Mouse (Mus musculus) testis, postnatal 10 days (tissue): Measurements from ENCODE around the gene Fkbp8.

Experiments used
- DNase-seq: peaks from one replicate; pipeline ENCODE4 v3.0.0; 2021; ENCODE audit warnings: low spot score

The Fkbp8 gene

DNA sequence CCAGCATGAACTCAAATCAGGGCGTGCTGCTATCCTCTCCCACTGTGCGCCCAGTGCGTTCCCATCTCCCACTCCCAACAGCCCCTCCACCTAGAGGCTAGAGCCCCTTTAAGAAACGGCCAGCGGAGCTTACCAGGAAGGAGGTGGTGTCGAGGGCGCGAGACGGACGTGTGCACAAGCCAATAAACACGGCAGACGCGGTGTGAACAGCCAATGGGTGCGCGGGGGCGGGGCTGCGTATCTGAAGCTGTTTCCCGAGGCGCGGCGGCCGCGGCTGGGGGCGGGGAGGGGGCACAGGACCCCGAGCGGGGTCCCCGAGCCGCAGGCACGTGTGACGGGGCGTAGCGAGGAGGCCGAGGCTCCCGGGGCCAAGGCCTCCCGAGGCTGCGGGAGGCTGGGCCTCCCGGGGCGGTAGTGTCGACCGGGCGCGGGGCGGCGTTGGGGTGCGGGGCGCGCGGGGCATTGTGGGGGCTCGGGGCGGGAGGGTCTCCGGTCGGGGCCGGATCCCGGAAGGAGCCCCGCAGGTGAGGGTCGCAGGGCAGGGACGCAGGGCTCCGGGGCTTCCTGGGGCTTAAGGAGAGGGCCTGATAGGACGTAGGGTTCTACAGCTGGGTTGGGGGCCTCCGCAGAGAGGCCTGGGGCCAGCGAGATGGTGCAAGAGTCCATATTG lies at the start of gene Fkbp8, which contains the start of gene Kxd1:
Gene Fkbp8, plus strand, starts transcription at position 213 of the 670 bp plus-strand sequence.
Gene Kxd1, minus strand, starts transcription at position 445 of the 670 bp plus-strand sequence.
- DNase-seq = peak; percentile 99

DNA sequence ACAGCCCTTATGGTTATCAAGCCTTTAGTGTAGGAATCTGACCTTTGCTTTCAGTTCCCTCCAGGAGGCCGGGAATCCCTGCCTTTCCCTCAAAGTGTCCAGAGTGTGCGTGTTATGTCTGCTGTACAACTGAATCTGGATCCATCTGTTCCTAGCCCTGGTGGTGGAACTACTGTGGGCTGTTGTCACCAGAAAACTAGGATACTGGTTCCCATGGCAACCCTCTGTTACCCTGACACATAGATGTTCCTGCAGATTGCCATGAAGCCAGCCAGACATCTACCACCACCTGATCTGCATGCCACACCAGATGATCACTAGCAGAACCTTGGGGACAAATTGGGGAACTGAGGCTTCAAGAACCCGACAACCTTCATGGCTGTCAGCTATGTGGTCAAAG lies 45.6 kb upstream of the Fkbp8 start:
- DNase-seq = no peak

DNA sequence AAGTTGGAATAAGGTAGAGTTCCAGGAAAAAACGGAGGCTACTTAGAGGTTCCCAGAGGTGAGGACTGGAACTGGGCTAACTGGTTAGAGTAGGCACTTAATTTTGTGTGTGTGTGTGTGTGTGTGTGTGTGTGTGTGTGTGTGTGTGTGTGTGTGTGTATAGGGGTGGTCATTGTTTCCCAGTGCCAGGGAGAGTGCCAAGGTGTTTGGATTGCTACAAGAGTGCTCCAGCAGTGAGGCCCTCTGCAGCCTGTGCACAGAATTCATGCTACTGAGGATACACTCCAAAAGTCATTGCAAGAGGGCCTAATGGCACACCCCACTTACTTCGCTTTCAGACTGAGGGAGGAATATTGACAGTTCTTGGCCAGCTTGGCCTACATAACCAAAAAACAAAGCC lies 44.6 kb upstream of the Fkbp8 start:
- no peak for DNase-seq

DNA sequence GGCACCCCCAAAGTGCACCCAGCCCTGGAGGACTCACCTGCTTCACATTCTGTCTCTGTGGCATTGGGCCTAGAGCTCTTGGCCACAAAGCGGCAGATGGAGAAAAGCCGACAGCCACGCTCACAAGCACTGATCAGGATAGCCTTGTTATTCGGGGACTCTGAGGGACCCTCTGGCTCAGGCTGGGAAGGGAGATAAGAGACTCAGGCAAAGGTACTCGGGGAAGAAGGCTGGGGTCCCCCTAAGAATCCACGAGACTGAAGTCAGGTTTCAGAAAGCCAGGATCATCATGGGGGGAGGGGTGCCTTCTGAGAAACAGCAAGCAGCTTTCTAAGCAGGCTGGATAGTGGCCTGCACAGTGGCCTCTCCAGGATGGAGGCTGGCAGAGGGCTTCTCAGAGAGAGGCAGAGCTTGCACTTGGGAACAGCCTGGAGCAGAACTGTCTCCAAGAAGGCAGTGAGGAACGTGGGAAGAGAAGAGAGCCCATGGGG lies 41.3 kb upstream of the Fkbp8 start:
- no peak for DNase-seq

DNA sequence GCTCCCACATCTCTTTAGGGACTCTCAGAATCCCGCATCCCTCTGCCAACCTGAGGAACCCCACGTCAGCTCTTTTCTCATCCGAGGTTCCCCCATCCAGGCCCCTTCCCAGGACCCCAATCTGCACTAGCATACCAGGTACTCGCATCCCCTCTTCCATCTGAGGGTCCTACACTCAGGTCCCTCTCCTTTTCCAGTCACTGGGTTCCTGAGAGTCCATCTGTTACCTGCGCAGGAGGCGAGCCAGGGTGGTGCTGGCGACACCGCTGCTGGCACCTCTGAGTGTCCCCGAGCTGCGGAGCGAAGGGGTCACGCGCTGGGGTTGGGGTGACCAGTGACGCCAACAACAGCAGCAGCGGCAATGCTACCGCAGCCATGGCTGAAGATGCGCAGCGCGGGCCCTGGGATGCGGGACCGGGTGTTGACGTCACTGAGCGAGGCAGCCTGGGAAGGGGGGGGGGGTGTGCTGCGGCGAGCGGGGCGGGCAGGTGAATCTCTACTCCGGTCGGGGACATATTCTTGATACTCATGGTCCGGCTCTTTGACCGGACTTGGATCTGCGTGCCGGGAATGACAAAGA lies 40.5 kb upstream of the Fkbp8 start, which contains the start of gene Tmem59l:
Gene Tmem59l, minus strand, starts transcription at position 418 of the 580 bp plus-strand sequence.
- no peak for DNase-seq

DNA sequence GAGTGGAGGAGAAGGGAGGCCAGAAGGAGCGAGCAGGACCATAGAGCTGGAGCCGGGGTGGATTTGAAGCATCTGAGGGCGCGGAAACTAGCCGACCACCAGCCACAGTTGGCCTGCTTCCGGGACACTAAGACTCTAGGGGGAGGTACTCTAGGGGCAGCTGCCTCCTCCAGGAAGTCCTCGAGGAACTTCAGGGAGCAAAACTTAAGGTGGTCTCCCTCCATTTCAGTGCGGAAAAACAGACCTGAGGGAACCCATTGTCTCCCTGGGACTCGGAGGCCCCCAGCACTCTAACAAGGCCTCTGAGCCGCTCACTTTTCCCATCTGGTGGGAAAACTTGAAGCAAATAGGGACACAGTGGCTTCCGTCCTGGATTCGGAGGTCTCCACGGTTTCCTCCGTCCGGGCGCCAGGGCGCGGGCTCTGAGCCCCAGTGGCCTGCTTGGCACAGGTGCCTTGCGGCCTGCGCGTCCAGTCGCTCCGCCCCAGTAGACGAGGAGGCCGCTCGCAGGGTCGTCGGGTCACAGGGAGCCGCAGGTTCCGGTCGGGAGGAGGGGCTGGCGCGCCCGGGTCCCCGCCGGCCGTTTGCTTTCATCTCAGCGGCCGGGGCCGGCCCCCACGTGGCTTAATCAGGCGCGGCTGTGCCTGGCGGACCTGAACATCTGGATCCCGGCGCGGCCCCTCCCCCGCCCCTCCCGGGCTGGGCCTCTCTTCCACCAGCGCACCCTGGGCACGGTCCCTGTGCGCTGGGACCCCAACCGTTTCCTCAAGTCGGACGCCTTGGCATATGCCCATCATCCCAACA lies 39.3 kb upstream of the Fkbp8 start:
- DNase-seq = no peak

DNA sequence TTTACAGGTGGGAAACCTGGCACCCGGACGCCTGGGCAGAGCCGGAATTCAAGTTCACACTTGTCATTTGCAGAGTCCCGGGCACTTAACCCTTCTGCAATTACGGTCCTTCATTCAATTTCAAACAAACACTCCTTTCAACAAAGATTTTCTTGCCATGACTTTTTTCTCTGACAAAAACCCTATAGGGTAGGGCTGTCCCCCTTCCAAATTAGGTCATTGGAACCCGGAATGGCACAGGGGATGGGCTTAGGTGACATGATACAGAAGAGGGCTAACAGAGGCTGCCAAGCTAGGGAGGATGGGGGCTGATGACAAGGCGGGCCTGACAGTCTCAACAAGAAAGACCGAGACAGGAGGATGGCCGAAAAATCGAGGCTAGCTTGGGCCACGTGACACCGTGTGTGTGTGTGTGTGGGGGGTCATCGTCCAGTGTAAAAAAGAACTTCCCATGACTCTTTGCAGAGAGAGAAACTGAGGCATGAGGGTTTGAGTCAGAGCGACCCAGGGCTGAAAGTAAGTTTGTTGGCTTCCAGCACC lies 38.5 kb upstream of the Fkbp8 start:
- no peak for DNase-seq

DNA sequence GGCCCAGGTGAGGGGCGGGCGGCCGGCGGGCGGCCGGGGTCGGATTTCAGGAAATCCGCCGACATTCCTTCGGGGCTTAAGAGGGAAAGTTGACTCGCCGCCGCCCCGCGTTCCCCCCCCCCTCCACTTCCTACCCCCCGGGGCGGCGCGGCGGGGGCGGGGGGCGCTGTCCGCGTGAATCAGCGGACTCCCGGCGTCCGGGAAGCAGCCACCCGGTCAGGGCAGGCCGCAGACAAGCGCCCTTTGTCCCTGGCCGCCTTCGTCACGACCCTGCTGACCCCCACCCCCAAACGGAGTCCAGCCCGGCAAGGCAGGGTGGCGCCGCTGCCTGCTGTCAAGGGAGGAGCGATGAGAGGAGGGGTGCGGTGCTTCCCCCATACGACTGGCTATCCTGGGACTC lies 37.9 kb upstream of the Fkbp8 start:
- no peak for DNase-seq

DNA sequence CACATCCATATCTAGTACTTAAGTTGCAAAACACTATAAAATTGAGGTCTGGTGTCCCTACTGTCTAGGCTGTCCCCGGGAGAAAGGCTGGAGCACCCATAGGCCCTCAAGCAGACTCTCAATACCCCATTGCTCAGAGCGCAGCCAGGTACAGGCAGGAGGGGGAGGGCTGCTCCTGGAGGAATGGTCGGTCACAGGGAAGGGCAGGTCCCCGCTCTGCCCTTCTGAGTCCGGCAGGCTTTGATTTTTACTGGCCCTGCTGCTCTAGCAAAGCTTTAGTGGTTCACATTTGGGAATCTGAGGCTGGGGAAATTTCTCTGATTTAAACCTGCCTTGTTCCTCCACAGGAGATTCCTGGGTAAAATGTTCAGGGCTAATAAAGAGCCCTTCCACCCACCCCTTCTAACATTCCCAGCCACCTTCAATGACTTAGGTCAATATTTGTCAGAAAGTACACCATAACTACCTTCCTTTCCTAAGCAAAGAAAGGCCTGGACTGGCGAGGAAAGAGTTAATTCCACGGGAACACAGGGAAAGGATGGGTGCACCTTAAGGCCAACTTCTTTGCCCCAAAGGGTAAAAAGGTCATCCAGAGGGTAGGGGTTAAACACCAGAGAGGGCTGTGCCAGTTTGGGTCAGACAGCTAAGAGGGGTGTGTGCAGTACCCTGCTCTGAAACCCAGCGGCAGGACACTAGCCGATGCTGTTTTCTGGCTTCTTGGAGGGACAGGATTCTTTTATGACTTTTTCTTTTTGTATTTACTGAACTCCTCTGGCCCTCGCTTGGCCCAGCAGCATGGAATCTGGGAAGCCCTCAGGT lies 37.3 kb upstream of the Fkbp8 start:
- no peak for DNase-seq

DNA sequence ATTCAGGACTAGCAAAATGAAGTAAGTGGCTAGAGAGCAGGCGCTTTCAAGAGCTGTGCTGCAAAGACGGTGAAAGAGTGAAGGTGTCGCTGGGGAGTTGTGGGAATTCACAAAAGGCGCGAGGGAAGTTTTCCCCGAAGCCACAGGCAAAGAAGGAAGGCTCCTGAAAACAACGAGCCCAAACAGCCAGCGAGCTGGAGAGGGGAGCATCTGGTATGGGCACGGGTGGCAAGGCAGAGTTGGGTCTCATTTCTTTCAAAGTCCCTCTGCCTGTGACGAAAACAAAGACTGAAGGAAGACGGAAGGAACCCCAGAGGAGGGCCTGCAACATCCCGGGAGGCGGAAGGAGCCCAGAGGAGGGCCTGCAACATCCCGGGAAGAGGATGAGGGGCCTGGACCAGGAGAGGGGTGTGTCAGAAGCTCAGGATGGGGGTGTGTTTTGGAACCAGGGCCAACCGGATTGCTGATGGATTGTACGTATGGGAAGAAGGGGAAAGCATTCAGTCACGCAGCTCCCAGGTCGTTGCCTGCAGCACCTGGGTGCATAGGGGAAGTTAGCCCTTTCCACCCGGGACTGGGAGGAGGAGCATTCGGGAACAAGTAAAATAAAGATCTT lies 36.5 kb upstream of the Fkbp8 start:
- DNase-seq = no peak

DNA sequence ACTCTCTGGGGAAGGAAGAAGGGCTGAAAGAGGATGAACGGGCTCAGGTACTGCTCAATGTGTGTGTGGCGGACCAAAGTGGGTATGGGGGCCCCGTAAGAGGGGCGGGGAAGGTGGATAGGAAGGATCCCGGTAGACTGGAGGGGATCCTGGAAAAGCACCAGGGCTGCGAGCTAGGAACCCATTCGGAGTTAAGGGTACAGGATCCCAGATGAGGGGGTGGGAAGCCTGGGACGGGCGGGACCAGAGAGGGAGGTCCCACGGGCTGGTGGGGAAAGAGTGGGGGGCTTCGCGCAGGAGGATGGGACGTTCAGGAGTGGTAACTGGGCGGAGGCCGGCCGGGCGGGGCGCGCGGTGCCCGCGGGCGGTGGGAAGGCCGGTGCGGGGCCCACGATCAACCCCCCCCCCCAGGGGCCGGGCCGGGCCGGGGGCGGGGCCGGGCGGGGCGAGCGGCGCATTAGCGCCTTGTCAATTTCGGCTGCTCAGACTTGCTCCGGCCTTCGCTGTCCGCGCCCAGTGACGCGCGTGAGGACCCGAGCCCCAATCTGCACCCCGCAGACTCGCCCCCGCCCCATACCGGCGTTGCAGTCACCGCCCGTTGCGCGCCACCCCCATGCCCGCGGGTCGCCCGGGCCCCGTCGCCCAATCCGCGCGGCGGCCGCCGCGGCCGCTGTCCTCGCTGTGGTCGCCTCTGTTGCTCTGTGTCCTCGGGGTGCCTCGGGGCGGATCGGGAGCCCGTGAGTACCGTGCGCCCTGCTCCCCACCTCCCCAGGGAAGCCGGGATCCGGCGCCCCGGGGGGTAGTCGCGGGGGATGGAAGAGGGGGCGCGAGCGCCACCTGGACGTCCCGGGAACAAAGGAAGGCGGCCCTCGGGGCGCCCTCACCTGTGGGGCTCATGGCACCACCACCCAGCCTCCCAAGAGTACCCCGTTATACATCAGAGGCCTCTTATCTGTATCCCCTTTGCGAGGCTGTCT lies 34.6 kb upstream of the Fkbp8 start, which contains the start of gene Crlf1:
Gene Crlf1, plus strand, starts transcription at position 495 of the 977 bp plus-strand sequence.
- no peak for DNase-seq

DNA sequence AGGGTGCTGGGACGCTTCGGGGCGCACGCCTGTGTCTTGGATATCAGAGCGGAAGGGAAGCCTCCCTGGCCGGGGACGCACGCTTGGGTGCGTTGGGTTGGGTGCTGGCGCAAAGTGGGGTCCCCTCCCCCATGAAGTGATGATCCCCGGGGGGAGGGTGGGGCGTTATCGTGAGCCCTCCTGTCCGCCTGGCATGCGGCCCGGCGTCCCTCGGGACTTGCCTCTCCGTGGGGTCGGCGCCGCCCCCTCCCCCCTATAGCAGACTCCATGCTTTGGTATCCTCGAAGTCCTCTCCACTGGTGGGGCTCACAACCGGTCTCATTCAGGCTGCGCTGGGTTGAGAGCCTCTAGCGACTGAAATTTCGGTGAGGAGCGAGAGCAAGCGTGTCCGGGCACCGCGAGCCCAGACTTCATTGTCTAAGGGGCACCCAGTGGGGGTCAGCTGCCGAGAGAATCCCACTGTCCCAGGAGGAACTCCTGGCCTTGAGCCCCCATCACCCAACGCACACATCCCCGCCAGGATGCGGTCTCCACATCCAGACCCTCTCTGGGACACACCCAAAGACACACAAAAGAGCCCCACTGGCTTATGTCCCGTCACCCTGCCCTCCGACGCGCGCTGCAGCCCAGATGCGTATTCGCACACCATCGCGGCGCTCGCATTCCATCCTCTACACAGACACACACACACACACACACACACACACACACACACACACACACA lies 33.7 kb upstream of the Fkbp8 start:
- DNase-seq = no peak

DNA sequence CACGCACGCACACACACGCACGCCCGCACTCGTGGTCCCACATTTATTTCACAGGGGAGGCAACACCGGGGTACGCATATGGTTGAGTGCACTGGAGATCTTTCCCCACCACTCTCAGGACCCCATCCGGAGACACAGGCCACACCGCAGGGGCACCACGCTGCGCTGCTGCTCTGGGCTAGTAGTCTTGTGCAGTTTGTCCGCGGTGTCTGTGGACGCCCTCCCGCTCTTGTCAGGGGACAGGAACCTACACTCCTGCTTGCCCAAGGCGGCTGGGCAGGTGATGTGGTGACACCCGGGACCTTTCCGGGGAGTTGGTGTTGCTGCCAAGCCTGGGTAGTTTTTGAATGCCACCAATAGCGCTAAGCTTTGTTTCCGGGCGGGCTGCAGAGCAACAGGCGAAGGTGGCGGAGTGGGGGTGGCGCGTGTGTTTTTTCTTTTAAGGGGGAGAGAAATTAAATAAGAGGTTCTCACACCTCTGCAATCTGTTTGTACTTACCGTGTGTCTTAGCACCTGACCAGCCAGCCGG lies 33.0 kb upstream of the Fkbp8 start:
- DNase-seq = no peak

DNA sequence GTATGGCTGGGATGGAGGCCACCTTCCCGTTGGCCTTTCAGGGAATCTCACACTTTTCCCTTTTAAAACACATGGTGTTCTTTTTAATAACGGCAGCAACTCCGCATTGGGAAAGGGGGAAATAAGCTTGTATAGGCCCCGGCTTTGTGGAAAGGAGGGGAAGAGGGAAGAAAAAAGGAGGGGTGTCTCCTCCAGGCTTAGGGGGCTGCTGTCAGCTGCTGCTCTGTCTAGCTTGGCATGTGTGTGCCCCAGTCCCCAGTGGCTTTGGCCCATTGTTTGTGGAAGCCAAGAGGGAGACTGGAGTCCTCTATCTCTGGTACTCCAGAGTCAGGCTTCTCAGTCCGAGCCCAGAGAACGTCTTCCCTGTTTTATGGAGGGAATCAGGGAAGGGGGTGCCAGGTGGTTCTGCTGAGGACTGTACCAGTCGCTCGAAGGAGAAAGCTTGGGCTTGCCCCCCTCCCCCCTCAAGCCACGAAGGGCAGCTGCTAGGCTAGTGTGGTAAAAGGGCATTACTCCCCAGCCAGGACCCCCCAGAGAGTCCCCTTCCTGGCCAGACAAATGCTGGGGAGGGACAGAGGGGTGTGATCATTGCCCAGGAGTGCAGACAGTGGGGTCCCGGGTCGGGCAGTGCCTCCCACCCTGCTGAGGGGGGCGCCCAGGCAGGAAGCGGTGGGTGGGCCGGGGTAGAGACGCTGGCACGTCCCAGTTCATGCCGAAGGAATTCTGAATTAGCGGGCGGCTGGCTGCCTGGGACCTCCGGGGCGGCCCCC lies 32.3 kb upstream of the Fkbp8 start:
- DNase-seq = no peak

DNA sequence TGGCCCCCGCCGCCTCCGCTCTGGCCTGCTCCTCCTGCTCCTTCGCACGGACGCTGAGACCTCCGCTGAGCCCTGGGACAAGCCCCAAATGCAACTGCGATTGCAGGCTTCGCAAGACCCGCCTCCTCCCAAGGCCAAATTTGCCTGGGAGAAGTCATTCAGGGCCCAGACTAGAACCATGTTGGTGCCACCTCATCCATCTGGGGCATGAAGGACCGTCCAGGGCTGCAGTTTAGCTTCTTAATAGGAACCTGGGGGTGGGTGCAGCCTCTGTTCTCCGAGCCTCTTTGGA lies 31.8 kb upstream of the Fkbp8 start:
- DNase-seq = no peak

DNA sequence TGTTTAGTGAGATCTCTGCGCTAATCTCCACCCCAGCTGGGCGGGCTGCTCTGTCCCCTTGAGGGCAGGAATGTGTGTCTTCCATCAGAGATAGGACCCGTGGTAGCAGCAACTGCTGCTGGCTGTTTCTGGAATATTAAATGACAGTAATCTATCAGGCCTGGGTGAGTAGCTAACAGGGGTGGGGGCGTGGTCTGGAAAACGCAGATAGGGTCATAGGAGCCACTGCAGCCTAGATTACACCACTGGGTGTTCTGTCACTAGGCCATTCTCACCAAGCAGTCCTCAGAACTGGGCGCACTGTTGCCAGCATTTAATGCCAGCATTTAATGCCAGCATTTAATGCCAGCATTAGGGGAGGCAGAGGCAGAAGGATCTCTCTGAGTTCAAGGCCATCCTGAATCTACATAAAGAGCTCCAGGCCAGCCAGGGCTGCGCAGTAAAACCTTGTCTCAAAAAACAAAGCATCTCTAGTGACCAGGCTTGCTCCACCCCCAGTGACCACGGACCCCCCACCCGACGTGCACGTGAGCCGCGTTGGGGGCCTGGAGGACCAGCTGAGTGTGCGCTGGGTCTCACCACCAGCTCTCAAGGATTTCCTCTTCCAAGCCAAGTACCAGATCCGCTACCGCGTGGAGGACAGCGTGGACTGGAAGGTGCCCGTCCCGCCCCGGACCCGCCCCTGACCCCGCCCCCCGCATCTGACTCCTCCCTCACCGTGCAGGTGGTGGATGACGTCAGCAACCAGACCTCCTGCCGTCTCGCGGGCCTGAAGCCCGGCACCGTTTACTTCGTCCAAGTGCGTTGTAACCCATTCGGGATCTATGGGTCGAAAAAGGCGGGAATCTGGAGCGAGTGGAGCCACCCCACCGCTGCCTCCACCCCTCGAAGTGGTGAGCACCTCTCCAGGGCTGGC lies 26.9 kb upstream of the Fkbp8 start:
- no peak for DNase-seq

DNA sequence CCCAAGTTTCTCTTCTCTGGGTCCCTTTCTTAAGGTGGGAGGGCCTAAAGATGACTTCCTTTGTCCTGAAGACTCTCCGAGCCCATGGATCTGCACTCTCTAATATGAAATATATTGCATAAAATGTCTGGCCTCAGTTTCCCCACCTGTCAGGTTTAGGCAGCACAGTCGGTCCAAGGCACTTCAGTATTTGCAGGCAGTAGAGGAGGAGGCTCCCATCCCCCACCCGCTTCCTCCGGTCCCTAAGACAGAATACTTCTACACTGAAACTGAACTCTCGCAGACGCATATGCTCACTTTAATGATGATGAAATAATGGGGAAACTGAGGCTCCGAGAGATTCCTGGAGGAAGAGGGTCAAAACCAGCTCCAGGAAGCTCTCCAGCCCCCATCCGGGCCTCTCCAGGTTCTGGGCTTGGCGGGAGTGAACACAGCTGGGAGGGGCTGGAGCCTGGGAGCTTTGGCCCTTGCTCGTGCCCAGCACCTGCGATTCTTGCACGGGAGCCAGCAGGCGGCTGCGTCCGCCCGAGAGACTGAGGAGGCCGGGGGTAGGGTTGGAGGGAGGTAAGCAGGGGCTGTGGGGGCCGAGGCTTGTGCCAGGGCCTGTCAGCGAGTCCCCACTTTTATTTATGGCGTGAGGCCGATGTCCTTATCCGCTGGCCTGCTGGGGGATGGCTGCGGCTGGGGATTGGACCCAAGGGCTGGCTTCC lies 25.5 kb upstream of the Fkbp8 start:
- no peak for DNase-seq
